Mouse (Mus musculus) stomach, postnatal 0 days (tissue): ENCODE data around the gene Lingo2. TPM values are rescaled to one million over a fixed set of nuclear protein-coding genes. Genes with fewer than 3 reads are reported as not detected.

ENCODE experiments used
- ATAC-seq: fragments of 200-750 bp; cut with Nextera tagmentation; 2 replicates; pipeline ENCODE4 v1.8.0; 2017; ENCODE audit not compliant: low FRiP score, low TSS enrichment
- DNase-seq: peaks from one replicate; pipeline ENCODE4 v3.0.0-alpha.2; 2016; ENCODE audit warnings: low spot score
- H3K27ac ChIP-seq: fragments of 300-500 bp; sonication (generic); replicated peaks from 2 replicates; pipeline ENCODE4 v1.5.1; 2014; ENCODE audit warnings: mild to moderate bottlenecking, control low read depth
- H3K27me3 ChIP-seq: fragments of 300-500 bp; sonication (generic); 2 replicates; pipeline ENCODE4 v1.6.1; 2014; ENCODE audit warnings: low read length; ENCODE audit not compliant: control insufficient read depth, insufficient read depth
- H3K36me3 ChIP-seq: fragments of 300-500 bp; sonication (generic); 2 replicates; pipeline ENCODE4 v1.6.1; 2014; ENCODE audit warnings: low read length, mixed read lengths; ENCODE audit not compliant: control insufficient read depth, insufficient read depth
- H3K4me1 ChIP-seq: fragments of 300-500 bp; sonication (generic); replicated peaks from 2 replicates; pipeline ENCODE4 v1.6.1; 2014; ENCODE audit warnings: antibody characterized with exemption; ENCODE audit not compliant: control insufficient read depth, insufficient read depth
- H3K4me2 ChIP-seq: fragments of 300-500 bp; sonication (generic); replicated peaks from 2 replicates; pipeline ENCODE4 v1.6.1; 2014; ENCODE audit warnings: low read depth, mild to moderate bottlenecking, control low read depth, moderate library complexity
- H3K4me3 ChIP-seq: fragments of 300-500 bp; sonication (generic); 2 replicates; pipeline ENCODE4 v1.5.1; 2014; ENCODE audit warnings: low read depth, low read length, control low read depth
- H3K9ac ChIP-seq: fragments of 300-500 bp; sonication (generic); 2 replicates; pipeline ENCODE4 v1.6.1; 2014; ENCODE audit warnings: mild to moderate bottlenecking, low read length, control low read depth, mixed read lengths
- H3K9me3 ChIP-seq: fragments of 300-500 bp; sonication (generic); 2 replicates; pipeline ENCODE4 v1.6.1; 2016; ENCODE audit warnings: low read length; ENCODE audit not compliant: control insufficient read depth
- CTCF ChIP-seq: IDR thresholded peaks from 2 replicates; pipeline ENCODE4 v1.5.1; 2016; ENCODE audit warnings: antibody characterized with exemption, low read depth, mild to moderate bottlenecking, moderate library complexity
- EP300 ChIP-seq: optimal IDR thresholded peaks from 2 replicates; pipeline ENCODE3; 2016; ENCODE audit warnings: antibody characterized with exemption
- WGBS: fragments of 180-500 bp; shearing (Covaris S2); extraction: QIAGEN DNeasy Blood & Tissue Kit; methylation state at CpG from one replicate; pipeline ENCODE4 v1.1.7; 2014; 5-methylcytosine and 5-hydroxymethylcytosine counted together
- polyA plus RNA-seq: library from polyadenylated mRNA; unstranded; fragments of >200 nt; fragmentation: Nextera tagmentation; extraction: Ambion mirVana; gene quantifications from 2 replicates; pipeline ENCODE4 v1.2.1, GENCODE M21; 2015

Gene Lingo2
- polyA plus RNA-seq, 1 experiment from 2014 or later, result 0.50 TPM

GRCm38 (mm10) chr4:36040361-36040760 lies 911.2 kb downstream of the Lingo2 start:
- ATAC-seq (no peak), DNase-seq (no peak)
- Histone ChIP-seq H3K9me3 (no peaks in the 10 kb centered on the region), H3K9ac (no peak overlapping the region), H3K4me1 (no peaks in the 10 kb centered on the region), H3K27ac (no peak overlapping the region), H3K27me3 (no peaks in the 10 kb centered on the region), H3K36me3 (no peaks in the 10 kb centered on the region), H3K4me3 (no peak overlapping the region), H3K4me2 (no peak overlapping the region)
- no peak for TF ChIP-seq EP300
- 76% methylated on average over 3 of the region's 3 CpGs for WGBS

GRCm38 (mm10) chr4:36038742-36039141 lies 912.8 kb downstream of the Lingo2 start:
- no peaks in the 10 kb centered on the region for H3K4me1 ChIP-seq
- no peak overlapping the region for H3K4me2 ChIP-seq
- no peak overlapping the region for H3K27ac ChIP-seq
- no peak overlapping the region for H3K9ac ChIP-seq
- H3K9me3 ChIP-seq, result no peaks in the 10 kb centered on the region
- ATAC-seq (no peak), DNase-seq (no peak)
- H3K27me3 ChIP-seq, result no peaks in the 10 kb centered on the region
- 74% methylated on average over 2 of the region's 2 CpGs for WGBS
- H3K36me3 ChIP-seq, result no peaks in the 10 kb centered on the region
- TF ChIP-seq EP300 (no peak), CTCF (no peak)
- no peak overlapping the region for H3K4me3 ChIP-seq

GRCm38 (mm10) chr4:36032039-36032438 lies 919.5 kb downstream of the Lingo2 start:
- WGBS, result 34% methylated on average over 5 of the region's 5 CpGs
- DNase-seq, result no peak
- no peak for ATAC-seq
- H3K4me3 ChIP-seq, result no peak overlapping the region
- no peaks in the 10 kb centered on the region for H3K9me3 ChIP-seq
- TF ChIP-seq EP300 (no peak), CTCF (no peak)
- H3K4me2 ChIP-seq, result no peak overlapping the region
- no peak overlapping the region for H3K27ac ChIP-seq
- H3K27me3 ChIP-seq, result no peaks in the 10 kb centered on the region
- no peak overlapping the region for H3K9ac ChIP-seq
- H3K36me3 ChIP-seq, result no peaks in the 10 kb centered on the region
- no peaks in the 10 kb centered on the region for H3K4me1 ChIP-seq

GRCm38 (mm10) chr4:36014181-36014580 lies 937.4 kb downstream of the Lingo2 start:
- ATAC-seq (no peak), DNase-seq (no peak)
- H3K27ac ChIP-seq, result no peak overlapping the region
- no peaks in the 10 kb centered on the region for H3K27me3 ChIP-seq
- H3K4me3 ChIP-seq, result no peak overlapping the region
- H3K9me3 ChIP-seq, result no peaks in the 10 kb centered on the region
- H3K4me1 ChIP-seq, result no peaks in the 10 kb centered on the region
- no peak overlapping the region for H3K4me2 ChIP-seq
- 54% methylated on average over 4 of the region's 4 CpGs for WGBS
- no peak overlapping the region for H3K9ac ChIP-seq
- no peak for TF ChIP-seq CTCF
- TF ChIP-seq EP300, result no peak
- H3K36me3 ChIP-seq, result no peaks in the 10 kb centered on the region

GRCm38 (mm10) chr4:35992005-35992763 lies 959.4 kb downstream of the Lingo2 start:
- 76% methylated on average over 2 of the region's 2 CpGs for WGBS
- TF ChIP-seq CTCF, result no peak
- TF ChIP-seq EP300, result no peak
- DNase-seq (no peak), ATAC-seq (no peak)
- no peak overlapping the region for H3K4me3 ChIP-seq
- H3K36me3 ChIP-seq, result no peaks in the 10 kb centered on the region
- H3K9ac ChIP-seq, result no peak overlapping the region
- H3K27me3 ChIP-seq, result no peaks in the 10 kb centered on the region
- H3K9me3 ChIP-seq, result no peaks in the 10 kb centered on the region
- no peak overlapping the region for H3K4me2 ChIP-seq
- H3K27ac ChIP-seq, result no peak overlapping the region
- no peaks in the 10 kb centered on the region for H3K4me1 ChIP-seq

- no peak overlapping the region for H3K4me2 ChIP-seq
- H3K4me1 ChIP-seq, result no peaks in the 10 kb centered on the region
- WGBS, result 83% methylated on average over 6 of the region's 6 CpGs
- H3K4me3 ChIP-seq, result no peak overlapping the region
- no peak overlapping the region for H3K9ac ChIP-seq
- no peak for TF ChIP-seq CTCF
- TF ChIP-seq EP300, result no peak
- no peak overlapping the region for H3K27ac ChIP-seq
- no peaks in the 10 kb centered on the region for H3K27me3 ChIP-seq
- DNase-seq, result no peak
- ATAC-seq, result no peak
- H3K9me3 ChIP-seq, result no peaks in the 10 kb centered on the region
- H3K36me3 ChIP-seq, result no peaks in the 10 kb centered on the region
Measured at GRCm38 (mm10) chr4:35986012-35986411, 965.5 kb downstream of the Lingo2 start.
